Mouse (Mus musculus) E14TG2a.4 (cell line): ENCODE data around the gene Mmel1.

Source experiments
- H3K27me3 ChIP-seq: 2 replicates; pipeline ENCODE4 v1.6.1; 2014; ENCODE audit warnings: low read length, control low read depth; ENCODE audit not compliant: insufficient read depth
- H3K36me3 ChIP-seq: 2 replicates; pipeline ENCODE4 v1.6.1; 2014; ENCODE audit warnings: low read length, control low read depth; ENCODE audit not compliant: insufficient read depth
- H3K4me1 ChIP-seq: replicated peaks from 2 replicates; pipeline ENCODE4 v1.6.1; 2014; ENCODE audit warnings: low read depth, low read length, control low read depth
- H3K4me3 ChIP-seq: replicated peaks from 2 replicates; pipeline ENCODE4 v1.5.1; 2014; ENCODE audit warnings: mild to moderate bottlenecking, low read length
- H3K9me3 ChIP-seq: 2 replicates; pipeline ENCODE4 v1.6.1; 2014; ENCODE audit warnings: low read length, control low read depth
- CTCF ChIP-seq: conservative IDR thresholded peaks from 2 replicates; pipeline ENCODE4 v1.5.1; 2014; ENCODE audit warnings: low read length
- NANOG ChIP-seq: IDR thresholded peaks from 2 replicates; pipeline ENCODE4 v1.6.1; 2014; ENCODE audit warnings: borderline replicate concordance, low read length, mixed read lengths
- POU5F1 ChIP-seq: IDR thresholded peaks from 2 replicates; pipeline ENCODE4 v1.6.1; 2014; ENCODE audit warnings: low read length, borderline replicate concordance

The Mmel1 gene

GRCm38 (mm10) chr4:154838741-154839140 lies 30.6 kb upstream of the Mmel1 start:
- no peaks in the 10 kb centered on the region for H3K9me3 ChIP-seq
- TF ChIP-seq NANOG (no peak), POU5F1 (no peak), CTCF (no peak)
- peaks cover 31% of the 10 kb centered on the region for H3K4me1 ChIP-seq
- H3K27me3 ChIP-seq = no peaks in the 10 kb centered on the region
- peak overlapping the region; percentile 48 for H3K4me3 ChIP-seq
- no peaks in the 10 kb centered on the region for H3K36me3 ChIP-seq

GRCm38 (mm10) chr4:154839406-154839805 lies 30.0 kb upstream of the Mmel1 start:
- H3K4me1 ChIP-seq = peaks cover 31% of the 10 kb centered on the region
- H3K4me3 ChIP-seq = peak overlapping the region; percentile 48
- H3K9me3 ChIP-seq = no peaks in the 10 kb centered on the region
- no peak for TF ChIP-seq CTCF
- no peak for TF ChIP-seq POU5F1
- no peak for TF ChIP-seq NANOG
- H3K27me3 ChIP-seq = no peaks in the 10 kb centered on the region
- H3K36me3 ChIP-seq = no peaks in the 10 kb centered on the region

GRCm38 (mm10) chr4:154852696-154853095 lies 16.7 kb upstream of the Mmel1 start:
- TF ChIP-seq POU5F1 = no peak
- no peak for TF ChIP-seq CTCF
- no peak for TF ChIP-seq NANOG
- Histone ChIP-seq H3K36me3 (no peaks in the 10 kb centered on the region), H3K9me3 (no peaks in the 10 kb centered on the region), H3K27me3 (peaks cover 21% of the 10 kb centered on the region), H3K4me3 (no peak overlapping the region), H3K4me1 (peaks cover 21% of the 10 kb centered on the region)

- H3K9me3 ChIP-seq = no peaks in the 10 kb centered on the region
- H3K36me3 ChIP-seq = no peaks in the 10 kb centered on the region
- peaks cover 26% of the 10 kb centered on the region for H3K4me1 ChIP-seq
- TF ChIP-seq CTCF (no peak), NANOG (no peak), POU5F1 (no peak)
- H3K4me3 ChIP-seq = no peak overlapping the region
- H3K27me3 ChIP-seq = peaks cover 24% of the 10 kb centered on the region
Observed at GRCm38 (mm10) chr4:154853881-154854280, 15.5 kb upstream of the Mmel1 start.

GRCm38 (mm10) chr4:154854676-154855345 lies 14.6 kb upstream of the Mmel1 start:
- Histone ChIP-seq H3K9me3 (no peaks in the 10 kb centered on the region), H3K36me3 (no peaks in the 10 kb centered on the region), H3K27me3 (peaks cover 24% of the 10 kb centered on the region), H3K4me3 (peak overlapping the region; percentile 79), H3K4me1 (peaks cover 26% of the 10 kb centered on the region)
- TF ChIP-seq NANOG = no peak
- no peak for TF ChIP-seq CTCF
- no peak for TF ChIP-seq POU5F1

- Histone ChIP-seq H3K4me3 (peak overlapping the region; percentile 79), H3K27me3 (peaks cover 24% of the 10 kb centered on the region), H3K9me3 (no peaks in the 10 kb centered on the region), H3K4me1 (peaks cover 31% of the 10 kb centered on the region), H3K36me3 (no peaks in the 10 kb centered on the region)
- TF ChIP-seq NANOG (no peak), POU5F1 (no peak)
Observed at GRCm38 (mm10) chr4:154855721-154856479, 13.5 kb upstream of the Mmel1 start.

- no peaks in the 10 kb centered on the region for H3K36me3 ChIP-seq
- no peaks in the 10 kb centered on the region for H3K9me3 ChIP-seq
- peaks cover 24% of the 10 kb centered on the region for H3K27me3 ChIP-seq
- TF ChIP-seq NANOG (no peak), CTCF (no peak), POU5F1 (no peak)
- peak overlapping the region; percentile 79 for H3K4me3 ChIP-seq
- peaks cover 35% of the 10 kb centered on the region for H3K4me1 ChIP-seq
Observed at GRCm38 (mm10) chr4:154856480-154856837, 12.9 kb upstream of the Mmel1 start.

GRCm38 (mm10) chr4:154856882-154857281 lies 12.5 kb upstream of the Mmel1 start:
- TF ChIP-seq CTCF = peak; percentile 63
- no peak for TF ChIP-seq NANOG
- Histone ChIP-seq H3K36me3 (no peaks in the 10 kb centered on the region), H3K27me3 (peaks cover 24% of the 10 kb centered on the region), H3K4me1 (peaks cover 36% of the 10 kb centered on the region), H3K4me3 (peak overlapping the region; percentile 79), H3K9me3 (no peaks in the 10 kb centered on the region)
